Mouse (Mus musculus): ENCODE measurements around the gene Gm6525. TPM values are rescaled to one million over a fixed set of nuclear protein-coding genes. Genes with fewer than 3 reads are reported as not detected.

Gm6525 gene
- polyA plus RNA-seq, 1 experiment from 2014 or later: 4.6 TPM

DNA sequence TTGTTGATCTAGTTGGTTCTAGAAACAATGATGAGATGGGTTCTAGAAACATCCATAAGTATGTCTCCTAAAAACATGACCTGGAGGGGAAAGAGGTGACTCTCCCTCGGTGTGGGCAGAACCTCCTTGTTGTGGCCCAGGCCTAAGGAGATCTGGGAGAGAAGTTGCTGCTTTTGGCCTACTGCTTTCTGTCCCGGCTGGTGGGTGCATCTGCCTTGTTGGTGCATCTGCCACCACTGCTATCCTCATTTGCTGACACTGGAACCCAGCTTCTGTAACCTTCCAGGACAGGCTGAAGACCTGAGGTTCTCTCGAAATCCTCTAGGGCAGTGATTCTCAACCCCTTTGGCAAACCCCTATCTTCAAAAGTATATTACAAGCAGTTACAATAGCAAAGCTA, 8.5 kb upstream of the Gm6525 start:
- 99% methylated on average over 3 of the region's 3 CpGs for WGBS
- Histone ChIP-seq H3K27ac (ENCODE audit: low read depth, low read length) (no peak overlapping the region), H3K4me1 (ENCODE audit: control insufficient read depth, insufficient read depth, low read length) (no peaks in the 10 kb centered on the region), H3K4me3 (ENCODE audit: low read depth, low read length) (no peak overlapping the region), H3K4me2 (ENCODE audit: low read depth, low read length) (no peak overlapping the region), H3K9me3 (ENCODE audit: control insufficient read depth, low read length) (no peaks in the 10 kb centered on the region), H3K36me3 (ENCODE audit: control insufficient read depth, insufficient read depth, low read length) (peaks cover 39% of the 10 kb centered on the region), H3K27me3 (ENCODE audit: control insufficient read depth, insufficient read depth, low read length) (no peaks in the 10 kb centered on the region), H3K9ac (replicated peaks; ENCODE audit: low read depth, low read length) (no peak overlapping the region)
- ATAC-seq (ENCODE audit: low read depth): no peak

DNA sequence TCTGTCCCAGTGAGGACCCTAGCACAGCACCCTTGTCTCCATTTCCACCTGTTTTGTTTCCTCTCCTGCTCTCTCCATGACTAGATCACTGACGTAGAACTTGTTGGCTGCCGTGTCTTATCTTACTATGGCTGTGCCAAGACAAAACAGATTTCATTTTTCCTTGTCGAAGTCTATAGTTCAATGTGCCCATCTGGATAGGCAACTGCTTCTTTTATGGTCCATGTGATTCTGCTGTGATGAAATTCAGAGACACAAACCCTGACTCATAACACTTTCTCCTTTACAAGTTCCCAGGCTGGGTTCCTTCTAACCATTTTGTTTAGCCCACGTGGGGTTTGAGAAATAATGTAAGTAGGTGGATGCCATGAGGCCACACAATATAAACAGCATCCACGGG, 7.8 kb upstream of the Gm6525 start:
- no peak overlapping the region for H3K4me3 ChIP-seq (ENCODE audit: low read depth, low read length)
- H3K27me3 ChIP-seq (ENCODE audit: control insufficient read depth, insufficient read depth, low read length): no peaks in the 10 kb centered on the region
- no peak overlapping the region for H3K9ac ChIP-seq (replicated peaks; ENCODE audit: low read depth, low read length)
- no peak overlapping the region for H3K27ac ChIP-seq (ENCODE audit: low read depth, low read length)
- H3K9me3 ChIP-seq (ENCODE audit: control insufficient read depth, low read length): no peaks in the 10 kb centered on the region
- WGBS: 93% methylated on average over 5 of the region's 5 CpGs
- no peaks in the 10 kb centered on the region for H3K4me1 ChIP-seq (ENCODE audit: control insufficient read depth, insufficient read depth, low read length)
- peaks cover 46% of the 10 kb centered on the region for H3K36me3 ChIP-seq (ENCODE audit: control insufficient read depth, insufficient read depth, low read length)
- no peak for ATAC-seq (ENCODE audit: low read depth)
- no peak overlapping the region for H3K4me2 ChIP-seq (ENCODE audit: low read depth, low read length)

DNA sequence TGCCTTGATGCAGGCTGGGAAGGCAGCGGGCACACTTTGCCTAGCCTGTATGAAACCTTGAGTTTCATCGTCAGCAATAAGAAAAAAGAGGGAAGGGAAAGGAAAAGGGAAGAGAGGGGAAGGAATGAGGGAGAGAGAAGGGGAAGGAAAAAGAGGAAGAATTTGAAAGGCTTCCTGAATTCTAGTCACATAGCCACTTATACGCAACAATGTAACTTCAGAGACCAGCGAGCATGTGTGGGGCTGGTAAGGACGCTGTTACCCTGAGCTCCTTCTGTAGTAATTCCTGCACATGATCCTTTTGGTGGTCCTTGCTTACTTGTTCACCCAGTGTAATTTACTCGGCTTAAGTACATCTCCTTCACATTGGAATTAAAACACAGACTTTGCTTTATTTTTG, 5.0 kb upstream of the Gm6525 start:
- Histone ChIP-seq H3K27ac (ENCODE audit: low read depth, low read length) (no peak overlapping the region), H3K36me3 (ENCODE audit: control insufficient read depth, insufficient read depth, low read length) (peaks cover 45% of the 10 kb centered on the region), H3K4me2 (ENCODE audit: low read depth, low read length) (no peak overlapping the region), H3K4me1 (ENCODE audit: control insufficient read depth, insufficient read depth, low read length) (no peaks in the 10 kb centered on the region), H3K4me3 (ENCODE audit: low read depth, low read length) (no peak overlapping the region), H3K9me3 (ENCODE audit: control insufficient read depth, low read length) (no peaks in the 10 kb centered on the region), H3K9ac (replicated peaks; ENCODE audit: low read depth, low read length) (no peak overlapping the region), H3K27me3 (ENCODE audit: control insufficient read depth, insufficient read depth, low read length) (no peaks in the 10 kb centered on the region)
- 90% methylated on average over 6 of the region's 6 CpGs for WGBS
- ATAC-seq (ENCODE audit: low read depth): no peak

DNA sequence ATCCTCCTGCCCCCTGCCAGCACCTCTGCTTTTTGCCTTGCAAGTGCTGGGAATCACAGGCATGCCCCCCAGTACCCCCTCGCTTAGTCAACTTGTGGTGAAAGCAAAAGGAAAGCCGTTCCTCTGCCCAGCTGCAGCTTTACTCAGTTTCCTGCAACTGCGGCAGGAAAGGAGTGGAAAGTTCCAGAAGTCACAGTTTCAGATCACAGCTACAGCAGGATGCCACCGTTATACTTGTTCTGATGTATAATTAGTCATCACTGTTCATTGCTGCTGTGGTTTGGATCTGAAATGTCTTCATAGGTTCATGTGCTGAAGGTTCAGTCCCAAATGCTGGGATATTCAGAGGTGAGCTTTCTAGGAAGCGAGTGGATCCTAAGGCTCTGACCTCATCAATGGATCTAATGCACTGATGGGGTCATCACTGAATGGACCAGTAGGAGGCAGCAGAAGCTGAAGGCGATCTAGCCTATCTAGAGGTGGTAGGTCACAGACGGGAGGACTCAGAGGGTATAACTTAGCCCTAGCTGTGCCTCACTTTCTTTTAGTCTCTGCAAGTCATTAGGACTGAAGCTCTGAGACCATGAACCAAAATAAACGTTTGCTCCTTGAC, 4.4 kb upstream of the Gm6525 start:
- ATAC-seq (ENCODE audit: low read depth): no peak
- 75% methylated on average over 8 of the region's 8 CpGs for WGBS

DNA sequence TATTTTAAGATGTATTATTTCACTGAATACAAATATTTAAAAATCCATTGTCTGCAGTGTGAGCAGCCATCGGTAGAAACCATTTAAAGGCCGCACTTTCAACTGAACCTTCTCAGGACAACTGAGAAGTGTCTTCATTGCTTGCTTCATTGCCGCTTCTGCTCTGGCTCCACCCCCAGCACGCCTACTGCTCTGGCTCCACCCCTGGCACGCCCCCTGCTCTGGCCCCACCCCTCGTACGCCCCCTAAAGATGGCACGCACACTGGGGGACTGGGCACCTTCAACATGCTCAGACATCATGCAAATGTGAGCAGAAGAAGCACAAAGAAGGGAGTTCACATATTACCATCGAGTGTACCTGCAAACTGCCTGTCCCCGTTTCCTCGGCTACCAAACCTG, 1.5 kb upstream of the Gm6525 start:
- peaks cover 35% of the 10 kb centered on the region for H3K36me3 ChIP-seq (ENCODE audit: control insufficient read depth, insufficient read depth, low read length)
- no peak overlapping the region for H3K9ac ChIP-seq (replicated peaks; ENCODE audit: low read depth, low read length)
- 47% methylated on average over 11 of the region's 11 CpGs for WGBS
- H3K4me1 ChIP-seq (ENCODE audit: control insufficient read depth, insufficient read depth, low read length): no peaks in the 10 kb centered on the region
- no peaks in the 10 kb centered on the region for H3K27me3 ChIP-seq (ENCODE audit: control insufficient read depth, insufficient read depth, low read length)
- H3K4me3 ChIP-seq (ENCODE audit: low read depth, low read length): no peak overlapping the region
- no peak overlapping the region for H3K4me2 ChIP-seq (ENCODE audit: low read depth, low read length)
- H3K27ac ChIP-seq (ENCODE audit: low read depth, low read length): no peak overlapping the region
- no peak for ATAC-seq (ENCODE audit: low read depth)
- no peaks in the 10 kb centered on the region for H3K9me3 ChIP-seq (ENCODE audit: control insufficient read depth, low read length)

More for the DNA sequence above, 4.4 kb upstream of the Gm6525 start:
- no peak overlapping the region for H3K9ac ChIP-seq (replicated peaks; ENCODE audit: low read depth, low read length)
- no peaks in the 10 kb centered on the region for H3K27me3 ChIP-seq (ENCODE audit: control insufficient read depth, insufficient read depth, low read length)
- no peak overlapping the region for H3K4me2 ChIP-seq (ENCODE audit: low read depth, low read length)
- peaks cover 46% of the 10 kb centered on the region for H3K36me3 ChIP-seq (ENCODE audit: control insufficient read depth, insufficient read depth, low read length)
- H3K9me3 ChIP-seq (ENCODE audit: control insufficient read depth, low read length): no peaks in the 10 kb centered on the region
- no peak overlapping the region for H3K27ac ChIP-seq (ENCODE audit: low read depth, low read length)
- no peak overlapping the region for H3K4me3 ChIP-seq (ENCODE audit: low read depth, low read length)
- H3K4me1 ChIP-seq (ENCODE audit: control insufficient read depth, insufficient read depth, low read length): no peaks in the 10 kb centered on the region

DNA sequence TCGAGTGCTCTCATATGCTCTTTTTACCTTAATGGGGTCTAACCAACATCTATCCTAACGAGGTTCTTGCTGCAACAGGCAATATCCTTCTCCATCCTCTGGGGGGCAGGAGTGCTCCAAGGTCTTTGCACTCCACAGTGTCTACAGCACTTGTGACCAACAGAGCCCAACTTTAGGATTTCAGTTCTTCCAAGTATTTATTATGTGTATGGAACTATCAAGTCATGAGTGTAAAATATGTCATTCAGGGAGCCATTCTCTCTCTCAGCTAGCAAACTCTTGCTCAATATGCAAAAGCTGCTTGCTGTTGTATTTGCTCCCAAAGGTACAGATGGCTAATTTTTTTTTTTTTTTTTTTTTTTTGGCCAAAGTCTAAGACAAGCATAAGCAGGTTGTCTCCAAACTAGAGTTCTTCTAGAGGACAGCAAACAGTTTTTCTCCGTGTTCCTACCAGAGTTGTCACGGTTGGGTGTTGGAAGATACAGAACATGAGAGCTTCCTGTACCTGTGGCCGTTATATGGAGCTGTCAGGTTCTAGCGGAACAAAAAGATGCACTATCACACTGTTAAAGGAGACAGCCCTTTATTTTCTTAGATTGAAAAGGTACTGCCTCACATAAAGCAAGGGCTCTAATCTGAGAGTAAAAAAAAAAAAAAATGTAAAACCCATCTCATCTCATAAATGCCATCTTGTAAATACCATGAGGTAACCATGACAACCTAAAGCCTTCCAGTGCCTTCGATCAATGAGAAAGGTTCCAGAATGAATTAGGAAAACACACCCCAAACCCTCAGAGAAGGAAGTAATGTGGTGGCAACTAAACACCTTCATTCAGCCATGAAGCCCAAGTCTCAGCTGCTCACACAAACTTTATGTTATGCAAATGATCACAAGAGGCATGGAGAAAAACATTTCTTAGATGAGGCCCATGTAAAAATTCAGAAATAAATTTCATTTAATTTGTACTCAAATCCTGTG, 1.7 kb downstream of the Gm6525 start:
- Histone ChIP-seq H3K4me3 (ENCODE audit: low read depth, low read length) (no peak overlapping the region), H3K36me3 (ENCODE audit: control insufficient read depth, insufficient read depth, low read length) (peaks cover 25% of the 10 kb centered on the region; the same call in 1 of the 2 replicates), H3K27me3 (ENCODE audit: control insufficient read depth, insufficient read depth, low read length) (no peaks in the 10 kb centered on the region), H3K27ac (ENCODE audit: low read depth, low read length) (no peak overlapping the region), H3K9ac (replicated peaks; ENCODE audit: low read depth, low read length) (no peak overlapping the region), H3K4me1 (ENCODE audit: control insufficient read depth, insufficient read depth, low read length) (no peaks in the 10 kb centered on the region), H3K9me3 (ENCODE audit: control insufficient read depth, low read length) (no peaks in the 10 kb centered on the region), H3K4me2 (ENCODE audit: low read depth, low read length) (no peak overlapping the region)
- peak; percentile 68; the same call in 1 of the 2 replicates for ATAC-seq (ENCODE audit: low read depth)
- 47% methylated on average over 7 of the region's 7 CpGs for WGBS

DNA sequence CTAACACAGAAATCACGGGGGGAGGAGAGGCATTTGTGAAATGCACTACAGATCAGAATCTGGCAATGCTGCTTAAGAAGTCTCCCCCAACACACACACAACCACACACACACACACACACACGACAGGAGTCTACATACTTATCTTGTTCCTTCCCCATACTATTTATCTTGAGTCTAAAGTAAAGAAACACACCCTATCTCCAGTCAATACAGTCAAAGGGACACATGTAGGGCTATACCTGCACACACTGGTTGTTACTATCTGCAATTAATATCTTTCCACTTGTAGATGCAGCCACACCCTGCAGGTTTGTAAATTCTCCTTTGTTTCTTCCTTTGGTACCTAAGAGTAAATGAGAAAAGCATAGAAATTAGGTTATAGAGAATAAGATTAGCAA, 3.9 kb downstream of the Gm6525 start:
- Histone ChIP-seq H3K27me3 (ENCODE audit: control insufficient read depth, insufficient read depth, low read length) (no peaks in the 10 kb centered on the region), H3K4me2 (ENCODE audit: low read depth, low read length) (no peak overlapping the region), H3K4me1 (ENCODE audit: control insufficient read depth, insufficient read depth, low read length) (peaks cover 3% of the 10 kb centered on the region; the same call in 1 of the 2 replicates), H3K9me3 (ENCODE audit: control insufficient read depth, low read length) (no peaks in the 10 kb centered on the region), H3K36me3 (ENCODE audit: control insufficient read depth, insufficient read depth, low read length) (peaks cover 17% of the 10 kb centered on the region; the same call in 1 of the 2 replicates), H3K4me3 (ENCODE audit: low read depth, low read length) (no peak overlapping the region), H3K9ac (replicated peaks; ENCODE audit: low read depth, low read length) (no peak overlapping the region), H3K27ac (ENCODE audit: low read depth, low read length) (no peak overlapping the region)
- no peak for ATAC-seq (ENCODE audit: low read depth)
- WGBS: 93% methylated on average over 2 of the region's 2 CpGs

DNA sequence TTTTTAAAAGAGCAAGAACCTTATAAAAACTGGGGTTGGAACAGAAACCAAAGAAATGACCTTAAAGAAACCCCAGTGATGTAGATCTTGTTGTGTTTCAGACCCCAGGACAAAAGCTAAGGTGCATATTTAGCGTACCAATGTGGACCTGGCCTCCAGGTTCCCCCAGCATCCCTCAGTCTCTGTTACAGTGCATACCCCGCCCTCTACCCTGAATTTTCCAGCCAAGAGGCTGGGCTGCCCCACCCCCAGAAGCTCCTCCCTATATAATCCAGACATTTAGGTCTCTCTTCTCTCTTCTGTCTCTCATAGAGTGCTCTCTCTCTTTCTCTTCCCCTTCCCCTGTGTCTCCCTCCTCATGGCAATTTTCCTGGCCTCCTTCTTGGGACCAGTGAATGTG, 6.4 kb downstream of the Gm6525 start:
- Histone ChIP-seq H3K4me3 (ENCODE audit: low read depth, low read length) (no peak overlapping the region), H3K27me3 (ENCODE audit: control insufficient read depth, insufficient read depth, low read length) (no peaks in the 10 kb centered on the region), H3K4me2 (ENCODE audit: low read depth, low read length) (no peak overlapping the region), H3K9me3 (ENCODE audit: control insufficient read depth, low read length) (no peaks in the 10 kb centered on the region), H3K9ac (replicated peaks; ENCODE audit: low read depth, low read length) (no peak overlapping the region), H3K4me1 (ENCODE audit: control insufficient read depth, insufficient read depth, low read length) (peaks cover 3% of the 10 kb centered on the region; the same call in 1 of the 2 replicates), H3K36me3 (ENCODE audit: control insufficient read depth, insufficient read depth, low read length) (peaks cover 14% of the 10 kb centered on the region; the same call in 1 of the 2 replicates), H3K27ac (ENCODE audit: low read depth, low read length) (no peak overlapping the region)
- no peak for ATAC-seq (ENCODE audit: low read depth)
- 88% methylated on average over 2 of the region's 2 CpGs for WGBS

DNA sequence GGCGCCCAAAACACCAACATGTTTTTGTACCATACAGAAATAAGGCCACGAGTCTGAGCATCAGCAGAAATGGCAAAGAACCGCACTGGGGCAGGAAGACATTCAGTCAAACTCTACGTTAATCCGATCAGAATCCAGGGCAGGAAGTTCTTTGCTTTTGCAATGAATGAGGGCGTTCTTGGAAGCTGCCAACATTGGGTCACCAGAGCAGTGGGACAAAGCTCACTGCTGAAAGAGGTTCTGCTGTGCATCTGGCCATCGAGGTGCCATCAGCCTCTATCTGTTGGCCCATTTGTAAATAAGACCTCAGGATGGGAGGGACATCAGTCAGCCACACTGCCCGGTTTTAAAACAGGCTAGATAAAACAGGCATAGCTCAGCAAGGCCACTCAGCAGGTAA, 7.2 kb downstream of the Gm6525 start:
- Histone ChIP-seq H3K27me3 (ENCODE audit: control insufficient read depth, insufficient read depth, low read length) (no peaks in the 10 kb centered on the region), H3K27ac (ENCODE audit: low read depth, low read length) (no peak overlapping the region), H3K9me3 (ENCODE audit: control insufficient read depth, low read length) (no peaks in the 10 kb centered on the region), H3K4me2 (ENCODE audit: low read depth, low read length) (no peak overlapping the region), H3K9ac (replicated peaks; ENCODE audit: low read depth, low read length) (no peak overlapping the region), H3K4me1 (ENCODE audit: control insufficient read depth, insufficient read depth, low read length) (peaks cover 3% of the 10 kb centered on the region; the same call in 1 of the 2 replicates), H3K4me3 (ENCODE audit: low read depth, low read length) (no peak overlapping the region), H3K36me3 (ENCODE audit: control insufficient read depth, insufficient read depth, low read length) (peaks cover 11% of the 10 kb centered on the region; the same call in 1 of the 2 replicates)
- no peak for ATAC-seq (ENCODE audit: low read depth)
- 52% methylated on average over 8 of the region's 8 CpGs for WGBS

Data from neural tube, embryonic 14.5 days (tissue).